Mouse (Mus musculus) cerebellum, adult 8-10 months (tissue): ENCODE data around the gene Zfp526.
A peak's percentile ranks its signal among the peaks of the same experiment; 100 is the strongest.

Experiments used
- DNase-seq: peaks from one replicate; pipeline ENCODE4 v3.0.0; 2022

The Zfp526 gene

GRCm38 (mm10) chr7:25269029-25269428 is 47.8 kb downstream of the Zfp526 start:
- DNase-seq: peak; percentile 50

DNA sequence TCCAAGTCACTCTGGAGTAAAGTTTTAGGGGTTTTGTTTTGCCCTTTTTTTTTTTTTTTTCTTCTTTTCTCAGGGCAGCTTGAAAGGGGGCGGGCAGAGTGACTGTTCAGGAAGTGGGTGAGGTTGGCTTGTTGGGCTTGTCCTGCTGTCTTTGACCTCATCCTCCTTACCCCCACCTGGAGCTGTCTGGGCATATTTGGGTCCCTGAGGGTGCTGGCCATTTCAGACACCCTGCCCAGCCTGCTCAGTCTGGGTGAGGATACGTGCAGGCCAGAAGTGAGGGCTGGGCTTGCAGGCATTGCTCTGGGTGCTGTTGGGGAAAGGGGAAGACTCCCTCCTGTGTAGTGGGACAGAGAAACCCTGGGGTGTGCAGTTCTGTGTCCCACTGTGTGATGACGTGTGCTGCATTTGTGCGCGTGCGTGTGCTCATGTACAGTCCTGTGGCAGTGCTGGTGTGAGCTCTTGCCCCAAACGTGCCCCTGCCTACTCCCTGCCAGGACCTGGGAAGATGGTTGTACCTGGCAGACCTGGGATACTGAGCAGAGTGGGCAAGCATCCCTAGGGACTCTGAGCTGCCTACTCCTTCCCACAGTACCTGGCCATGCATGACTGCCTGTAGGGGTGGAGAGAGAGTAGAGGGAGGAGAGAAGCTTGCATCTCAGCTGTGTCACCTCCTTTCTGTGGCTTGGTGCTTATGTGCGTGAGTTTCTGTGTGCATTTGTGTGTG is 48.5 kb downstream of the Zfp526 start:
- DNase-seq: peak; percentile 36

DNA sequence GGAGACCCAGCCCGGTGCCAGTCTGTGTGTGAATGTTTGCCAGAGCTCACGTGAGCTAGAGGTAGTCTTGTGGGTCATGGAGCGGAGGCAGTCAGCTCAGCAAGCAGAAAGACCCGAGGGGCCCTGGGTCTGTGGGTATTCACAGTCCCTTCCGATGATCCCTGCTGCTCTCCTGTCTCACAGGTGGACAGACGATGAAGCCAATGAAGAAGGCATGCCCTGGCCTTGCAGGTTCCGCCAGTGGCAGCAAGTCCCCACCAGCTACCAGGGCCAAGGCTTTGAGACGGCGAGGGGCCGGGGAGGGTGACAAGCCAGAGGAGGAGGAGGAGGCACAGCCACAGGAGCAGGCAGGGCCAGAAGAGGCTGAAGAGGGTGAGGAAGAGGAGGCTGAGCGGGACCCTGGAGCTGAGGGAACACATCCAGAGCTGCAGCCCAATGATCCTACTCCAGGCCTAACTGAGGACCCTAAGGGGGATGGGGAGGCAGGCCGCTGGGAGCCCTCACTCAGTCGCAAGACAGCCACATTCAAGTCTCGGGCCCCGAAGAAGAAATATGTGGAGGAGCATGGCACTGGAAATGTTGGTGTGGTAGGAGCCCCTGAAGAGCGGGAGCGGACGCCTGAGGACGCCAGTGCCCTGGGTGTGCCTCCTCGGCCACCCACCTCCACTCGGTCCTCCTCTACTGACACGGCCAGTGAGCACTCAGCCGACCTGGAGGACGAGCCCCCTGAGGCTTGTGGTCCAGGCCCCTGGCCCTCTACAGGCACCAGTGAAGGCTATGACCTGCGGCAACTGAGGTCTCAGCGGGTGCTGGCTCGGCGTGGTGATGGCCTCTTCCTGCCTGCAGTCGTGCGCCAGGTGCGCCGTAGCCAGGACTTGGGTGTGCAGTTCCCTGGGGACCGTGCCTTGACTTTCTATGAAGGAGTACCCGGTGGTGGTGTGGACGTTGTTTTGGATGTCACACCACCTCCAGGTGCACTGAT is 49.7 kb downstream of the Zfp526 start:
- peak; percentile 45 for DNase-seq

- peak; percentile 29 for DNase-seq
These were observed 50.6 kb downstream of the Zfp526 start for GRCm38 (mm10) chr7:25271651-25272444.

DNA sequence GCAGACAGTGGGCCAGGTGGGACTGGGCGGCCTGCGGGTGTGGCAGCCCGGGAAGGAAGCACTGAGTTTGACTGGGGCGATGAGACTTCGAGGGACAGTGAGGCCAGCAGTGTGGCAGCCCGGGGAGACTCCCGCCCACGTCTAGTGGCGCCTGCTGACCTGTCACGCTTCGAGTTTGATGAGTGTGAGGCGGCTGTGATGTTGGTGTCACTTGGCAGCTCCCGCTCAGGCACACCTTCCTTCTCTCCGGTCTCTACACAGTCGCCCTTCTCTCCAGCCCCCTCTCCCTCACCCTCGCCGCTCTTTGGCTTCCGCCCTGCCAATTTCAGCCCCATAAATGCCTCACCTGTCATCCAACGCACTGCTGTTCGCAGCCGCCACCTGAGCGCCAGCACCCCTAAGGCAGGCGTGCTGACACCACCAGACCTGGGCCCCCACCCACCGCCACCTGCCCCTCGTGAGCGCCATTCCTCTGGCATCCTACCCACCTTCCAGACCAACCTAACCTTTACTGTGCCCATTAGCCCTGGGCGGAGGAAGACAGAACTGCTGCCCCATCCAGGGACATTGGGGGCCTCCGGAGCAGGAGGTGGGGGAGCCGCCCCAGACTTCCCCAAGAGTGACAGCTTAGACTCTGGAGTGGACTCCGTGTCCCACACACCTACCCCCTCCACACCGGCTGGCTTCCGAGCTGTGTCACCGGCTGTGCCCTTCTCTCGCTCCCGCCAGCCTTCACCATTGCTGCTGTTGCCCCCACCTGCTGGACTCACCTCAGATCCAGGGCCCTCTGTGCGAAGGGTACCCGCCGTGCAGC is 51.4 kb downstream of the Zfp526 start:
- no peak for DNase-seq

DNA sequence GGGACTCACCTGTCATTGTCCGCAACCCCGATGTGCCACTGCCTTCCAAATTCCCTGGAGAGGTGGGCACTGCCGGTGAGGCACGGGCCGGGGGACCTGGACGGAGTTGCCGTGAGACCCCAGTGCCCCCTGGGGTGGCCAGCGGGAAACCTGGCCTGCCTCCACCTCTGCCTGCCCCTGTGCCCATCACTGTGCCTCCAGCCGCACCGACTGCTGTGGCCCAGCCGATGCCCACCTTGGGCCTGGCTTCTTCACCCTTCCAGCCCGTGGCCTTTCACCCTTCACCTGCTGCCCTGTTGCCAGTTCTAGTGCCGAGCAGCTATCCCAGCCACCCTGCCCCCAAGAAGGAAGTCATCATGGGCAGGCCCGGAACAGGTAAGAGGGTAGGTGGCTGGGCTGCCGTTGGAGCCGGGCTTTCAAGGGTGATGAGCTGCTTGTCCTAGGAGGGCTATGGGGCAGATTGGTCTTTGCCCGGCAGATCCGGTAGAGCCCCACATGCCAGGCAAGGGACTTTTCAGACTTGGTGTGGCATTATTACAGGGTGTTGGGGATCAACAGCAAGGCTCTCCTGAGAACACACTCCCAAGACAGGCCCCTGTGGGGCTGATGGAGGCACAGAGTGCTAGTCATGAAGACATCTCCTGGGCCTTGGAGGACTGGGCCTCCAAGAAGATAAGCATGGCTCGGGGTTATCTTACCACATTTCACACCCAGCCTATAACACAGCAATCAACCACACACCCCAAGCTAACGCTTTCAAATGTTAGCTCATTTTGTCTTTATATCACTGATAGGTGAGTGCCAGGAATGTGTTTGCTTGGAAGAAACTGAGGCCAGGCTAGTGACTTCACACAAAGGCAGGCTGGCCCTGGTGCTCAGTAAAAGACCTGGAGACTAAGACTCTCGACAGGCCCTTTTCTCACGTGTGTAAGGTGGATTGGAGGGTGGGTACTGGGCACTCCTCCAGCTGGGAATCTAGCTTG is 52.3 kb downstream of the Zfp526 start:
- DNase-seq: peak; percentile 42

DNA sequence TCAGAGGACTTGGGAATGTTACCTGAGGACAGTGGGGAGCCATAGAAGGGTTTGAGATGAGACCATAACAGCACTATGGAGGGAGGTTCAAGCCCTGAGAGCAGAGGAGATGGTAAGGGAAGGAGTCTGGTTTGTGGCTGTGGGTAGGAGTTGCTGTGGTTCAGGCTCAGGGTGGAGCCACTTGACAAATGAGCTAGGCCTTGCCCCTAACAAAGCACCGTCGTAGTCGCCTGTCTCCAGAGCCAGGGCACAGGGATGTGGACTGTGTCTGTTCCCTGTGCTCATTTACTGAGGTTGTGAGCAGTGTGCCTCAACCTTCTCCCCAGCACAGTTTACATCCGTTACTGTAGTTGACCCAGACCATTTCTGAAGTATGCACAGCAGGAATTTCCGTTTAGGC is 53.3 kb downstream of the Zfp526 start:
- no peak for DNase-seq

DNA sequence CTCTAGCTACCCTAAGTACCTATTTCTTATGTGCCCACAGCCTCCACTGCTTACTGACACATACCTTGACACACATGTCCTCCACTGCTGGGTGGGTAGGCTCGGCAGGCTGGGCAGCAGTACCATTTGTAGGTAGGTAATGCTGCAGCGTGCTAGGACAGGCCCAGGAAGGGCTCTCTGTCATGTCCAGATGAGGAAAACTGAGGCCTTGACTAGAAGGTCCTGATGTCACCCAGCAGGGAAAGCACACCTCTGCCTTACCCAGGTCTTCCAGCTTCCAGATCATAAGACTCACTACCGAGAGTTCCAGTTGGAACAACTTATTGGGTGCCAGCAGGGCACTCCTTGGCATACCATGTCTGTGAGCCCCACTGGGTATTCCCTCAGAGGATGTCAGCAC is 53.8 kb downstream of the Zfp526 start:
- no peak for DNase-seq

DNA sequence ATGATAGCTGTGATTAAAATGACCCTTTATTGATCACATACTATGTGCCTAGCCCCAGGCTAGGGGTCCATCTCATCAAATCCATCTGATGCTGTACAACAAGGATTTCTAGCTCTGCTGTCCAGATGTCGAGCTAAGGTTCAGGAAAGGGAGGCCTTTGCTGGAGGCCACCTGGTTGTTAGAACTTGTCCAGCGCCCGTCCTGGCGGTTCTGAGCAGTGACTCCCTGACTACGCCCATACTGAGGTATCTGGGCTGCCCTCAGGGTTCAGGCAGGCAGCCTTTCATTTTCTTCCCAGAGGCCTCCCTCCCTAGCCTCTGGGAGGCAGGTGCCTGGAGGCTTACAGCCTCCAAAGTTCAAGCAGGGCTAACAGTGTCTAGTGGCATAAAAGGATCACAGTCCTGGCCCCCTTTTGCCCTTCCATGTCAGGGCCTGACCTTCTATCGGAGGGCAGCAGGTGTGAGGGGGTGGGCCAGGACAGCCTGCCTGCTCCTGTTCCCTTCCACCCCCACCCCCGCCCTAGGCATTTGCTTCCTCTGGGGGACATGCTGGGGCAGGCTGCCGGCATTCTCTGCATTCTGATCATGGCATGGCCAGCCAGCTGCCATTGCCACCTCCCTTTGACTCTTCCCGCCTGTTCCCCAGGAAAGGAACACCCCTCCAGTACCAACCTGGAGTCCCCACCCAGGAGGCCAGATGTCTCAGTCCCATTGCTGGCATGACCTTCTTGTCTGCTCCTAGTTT is 54.5 kb downstream of the Zfp526 start:
- DNase-seq: no peak
